7 mouse cellular contexts compared by ENCODE assay signal in genomic region chr12:115293772-115294171, GRCm38 (mm10).
DNase-seq lines count a peak whose midpoint lies in the region; ATAC-seq lines count a peak whose summit lies in the region.
"Not testable (repeated sequence)": the region's sequence is repeated elsewhere in the genome, so short reads cannot be mapped to it uniquely, and the experiment has no call there.

No protein-coding gene starts in this region.

- H3K4me3 ChIP-seq in macrophage (ENCODE audit: inconsistent target): not testable (repeated sequence)

- H3K79me2 ChIP-seq in macrophage (ENCODE audit: inconsistent target): not testable (repeated sequence)

- DNase-seq in CD4-positive helper T cell, adult 2 months (ENCODE audit: low read depth, low spot score): peak; percentile 17

- 39% methylated on average over 4 of the region's 4 CpGs for WGBS in macrophage (ENCODE audit: missing documents)

- ATAC-seq in CD4-positive, CD25-positive, alpha-beta regulatory T cell, adult 4 months: peak; percentile 75
- peak; percentile 71 for ATAC-seq in activated CD4-positive, CD25-positive, alpha-beta regulatory T cell, adult 4 months
- peak; percentile 66 for ATAC-seq in common myeloid progenitor, adult 5-6 weeks (replicated peaks; ENCODE audit: low read depth, poor library complexity, severe bottlenecking)
- peak; percentile 25 to 62; a peak in 3 of 4 replicates for ATAC-seq in hematopoietic stem cell, adult 5-6 weeks (replicated peaks in 1 of 2; ENCODE audit: insufficient read depth in 1 of 2, low FRiP score in 2 of 2, low TSS enrichment in 1 of 2, low read depth in 1 of 2, poor library complexity in 2 of 2, severe bottlenecking in 2 of 2)
- peak; percentile 42; the same call in 1 of the 2 replicates for ATAC-seq in megakaryocyte progenitor cell, adult 5-6 weeks (replicated peaks; ENCODE audit: poor library complexity)

- H3K36me3 ChIP-seq in macrophage (ENCODE audit: inconsistent target): not testable (repeated sequence)

- H3K27ac ChIP-seq in macrophage: peak overlapping the region; percentile 28; the same call in 1 of the 2 replicates
